Mouse (Mus musculus) bone marrow, adult 2 months (tissue): ENCODE data around the gene Fbh1.

ENCODE experiments used
- CTCF ChIP-seq: fragments of 200-500 bp; IDR thresholded peaks from 2 replicates; pipeline ENCODE4 v1.5.1; 2011; ENCODE audit warnings: low read length, control low read depth; ENCODE audit not compliant: control insufficient read depth, insufficient read depth
- POLR2A ChIP-seq: fragments of 200-500 bp; IDR thresholded peaks from 2 replicates; pipeline ENCODE4 v1.6.1; 2011; ENCODE audit warnings: low read depth, mild to moderate bottlenecking, control low read depth, low read length, borderline replicate concordance; ENCODE audit not compliant: control insufficient read depth

DNA sequence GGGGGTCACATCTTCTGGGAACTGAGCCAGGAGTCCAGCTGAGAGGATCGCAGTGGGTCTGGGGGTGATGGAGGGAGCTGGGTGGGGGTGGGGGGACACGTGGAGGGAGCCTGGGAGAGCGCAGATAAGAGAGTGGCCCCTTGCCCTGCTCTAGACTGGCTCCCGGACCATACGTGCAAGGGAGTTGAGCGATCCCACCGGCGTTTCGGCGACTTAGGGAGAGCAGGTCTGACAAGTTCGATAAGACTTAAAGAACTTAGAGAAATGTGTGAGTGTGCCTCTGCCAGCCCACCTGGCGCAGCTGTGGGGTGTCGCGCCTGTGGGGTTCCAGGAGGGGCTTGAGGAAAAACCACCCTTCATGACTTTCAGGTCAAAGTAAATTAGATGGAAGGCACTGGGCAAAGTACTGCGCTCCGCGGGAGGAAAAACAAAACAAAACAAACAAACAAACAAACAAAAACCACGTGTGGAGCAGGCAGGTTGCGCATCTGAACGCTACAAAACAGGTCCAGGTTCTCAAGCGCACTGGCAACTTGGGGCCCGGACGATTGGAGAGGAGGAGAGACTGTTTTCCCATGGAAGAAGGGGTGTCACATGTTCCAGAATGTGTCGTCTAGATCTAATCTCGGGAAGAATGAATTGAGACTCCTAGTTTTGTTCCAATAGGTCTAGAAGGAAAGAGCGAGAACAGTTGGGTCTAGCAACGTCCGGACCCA, 71.2 kb downstream of the Fbh1 start:
- no peak for TF ChIP-seq CTCF
- TF ChIP-seq POLR2A: no peak
